Mouse (Mus musculus) effector memory CD4-positive, alpha-beta T cell, adult 7 months (primary cell): ENCODE results near the gene Dusp6. TPM values are rescaled to one million over a fixed set of nuclear protein-coding genes. Genes with fewer than 3 reads are reported as not detected.

Experiments
- polyA plus RNA-seq: library from polyadenylated mRNA; unstranded; fragments of 100-300 nt; shearing (Covaris generic); gene quantifications from one replicate; pipeline ENCODE4 v1.2.1, GENCODE M21; 2017

Dusp6 gene
- polyA plus RNA-seq: 20.7 TPM

GRCm38 (mm10) chr10:99262867-99263379 lies at the start of gene Dusp6:
Gene Dusp6 (plus strand): TSS chr10:99263231.

Other genes with a start within 250 kb of the Dusp6 start
- 11.9 TPM for gene Poc1b, start 156.2 kb upstream of the Dusp6 start, polyA plus RNA-seq
- gene Galnt4, start 155.1 kb upstream of the Dusp6 start, polyA plus RNA-seq: 3.8 TPM
- 0.88 TPM for gene Phxr2, start 136.9 kb upstream of the Dusp6 start, polyA plus RNA-seq